Mouse (Mus musculus): ENCODE data around the gene Tcp11.
A peak's percentile ranks its signal among the peaks of the same experiment; 100 is the strongest.

Tcp11 gene

GRCm38 (mm10) chr17:28080045-28080816 lies at the start of gene Tcp11:
Gene Tcp11, minus strand, starts transcription at chr17:28080639.
- DNase-seq (ENCODE audit: low read depth): peak; percentile 72

GRCm38 (mm10) chr17:28129796-28130195 lies 49.4 kb upstream of the Tcp11 start:
- no peak for DNase-seq (ENCODE audit: low read depth)

DNA sequence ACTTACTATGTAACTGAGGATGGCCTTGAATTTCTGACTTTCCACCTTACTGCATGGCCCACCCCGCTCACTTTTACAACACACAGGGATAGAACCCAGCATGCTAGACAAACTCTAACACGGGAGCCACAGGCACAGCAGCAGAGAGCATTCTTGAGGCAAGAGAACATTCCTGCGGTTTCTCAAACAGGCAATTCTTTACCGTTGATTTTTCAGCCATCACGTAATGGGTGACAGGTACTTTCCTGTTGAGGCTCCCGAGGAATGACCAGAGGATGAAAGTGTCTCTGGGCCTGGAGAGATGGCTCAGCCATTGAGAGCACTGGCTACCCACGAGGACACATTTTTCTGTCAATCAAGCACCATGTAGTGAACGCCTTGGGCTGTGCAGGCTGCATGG lies 43.9 kb upstream of the Tcp11 start:
- no peak for DNase-seq (ENCODE audit: low read depth)

DNA sequence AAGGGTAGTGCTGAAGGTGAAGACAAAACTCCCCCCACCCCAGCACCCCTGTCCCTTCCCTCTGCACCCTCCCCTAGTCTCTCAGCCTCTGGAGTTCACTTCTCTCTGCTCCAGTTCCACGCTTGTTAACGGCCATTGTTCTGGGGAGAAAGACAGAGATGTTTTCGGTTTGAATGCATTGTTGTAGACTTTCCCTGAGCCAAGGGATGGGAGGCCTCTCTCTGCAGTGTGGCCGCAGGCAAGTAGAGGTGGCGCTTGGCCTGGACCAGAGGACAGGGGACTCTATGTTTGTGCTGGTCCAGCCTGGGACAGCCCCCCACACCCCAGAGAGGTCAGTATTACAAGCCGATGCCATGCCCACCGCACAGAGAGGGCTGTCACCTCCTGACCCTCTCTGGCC lies 43.2 kb upstream of the Tcp11 start:
- DNase-seq (ENCODE audit: low read depth): no peak

GRCm38 (mm10) chr17:28122949-28123348 lies 42.5 kb upstream of the Tcp11 start:
- DNase-seq (ENCODE audit: low read depth): no peak

GRCm38 (mm10) chr17:28120460-28120859 lies 40.0 kb upstream of the Tcp11 start:
- no peak for DNase-seq (ENCODE audit: low read depth)

GRCm38 (mm10) chr17:28117451-28118209 lies 37.2 kb upstream of the Tcp11 start:
- no peak for DNase-seq (ENCODE audit: low read depth)

GRCm38 (mm10) chr17:28116335-28116734 lies 35.9 kb upstream of the Tcp11 start:
- DNase-seq (ENCODE audit: low read depth): no peak

GRCm38 (mm10) chr17:28112266-28112665 lies 31.8 kb upstream of the Tcp11 start:
- no peak for DNase-seq (ENCODE audit: low read depth)

DNA sequence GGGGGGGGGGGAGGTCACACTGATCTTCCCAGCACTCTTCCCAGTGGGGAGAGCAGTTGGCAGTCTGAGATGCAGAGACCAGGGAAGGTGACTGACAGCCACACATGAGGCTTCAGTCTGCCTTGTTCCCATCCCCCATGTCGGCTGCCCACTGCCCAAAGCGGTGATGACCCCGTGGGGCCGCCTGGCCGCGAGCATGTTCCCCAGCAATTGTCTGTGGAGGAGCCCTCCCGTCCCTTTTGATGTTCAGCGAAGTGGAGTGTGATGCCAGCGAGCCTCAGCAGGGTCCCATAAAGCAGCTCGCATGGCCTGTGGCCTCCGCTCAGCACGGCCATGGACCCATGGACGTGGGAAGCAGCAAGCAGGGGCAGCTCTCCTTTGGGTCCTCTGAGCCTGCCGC lies 26.8 kb upstream of the Tcp11 start:
- no peak for DNase-seq (ENCODE audit: low read depth)

DNA sequence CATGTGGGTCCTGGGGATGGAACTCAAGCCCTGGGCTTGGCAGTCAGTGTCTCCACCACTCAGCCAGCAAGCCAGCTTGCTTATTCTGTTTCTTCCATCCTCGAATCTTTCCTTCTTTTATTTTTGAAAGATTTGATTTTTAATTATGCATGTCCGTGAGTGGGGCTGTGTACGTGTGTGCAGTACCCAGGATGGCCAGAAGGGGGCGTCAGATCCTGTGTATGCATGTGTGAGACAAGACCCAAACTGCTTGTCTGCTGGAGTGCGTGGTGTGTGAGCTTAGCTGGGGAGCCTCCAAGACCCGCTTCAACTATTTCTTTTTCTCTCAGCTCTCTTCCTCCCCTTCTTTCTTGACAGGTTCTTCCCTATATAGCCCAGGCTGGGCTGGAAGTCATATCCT lies 25.9 kb upstream of the Tcp11 start:
- no peak for DNase-seq (ENCODE audit: low read depth)

DNA sequence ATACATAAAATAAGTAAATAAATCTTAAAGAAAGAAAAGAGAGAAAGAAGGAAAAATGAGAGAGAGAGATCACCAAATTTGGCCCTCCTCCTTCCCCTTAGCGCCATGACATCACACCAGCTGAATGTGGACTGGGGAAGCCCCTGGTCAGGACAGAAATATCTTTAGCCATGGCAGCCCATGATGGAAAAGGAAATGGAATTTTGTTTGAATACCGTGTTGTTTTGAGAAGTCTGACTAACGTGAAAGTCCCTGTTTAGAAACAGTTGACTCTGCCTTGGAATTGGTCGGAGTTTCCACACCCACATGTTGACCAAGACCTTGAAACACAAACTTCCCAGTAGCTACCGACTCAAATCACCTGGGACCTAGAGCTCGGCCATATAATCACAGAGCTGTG lies 24.0 kb upstream of the Tcp11 start:
- DNase-seq (ENCODE audit: low read depth): no peak

DNA sequence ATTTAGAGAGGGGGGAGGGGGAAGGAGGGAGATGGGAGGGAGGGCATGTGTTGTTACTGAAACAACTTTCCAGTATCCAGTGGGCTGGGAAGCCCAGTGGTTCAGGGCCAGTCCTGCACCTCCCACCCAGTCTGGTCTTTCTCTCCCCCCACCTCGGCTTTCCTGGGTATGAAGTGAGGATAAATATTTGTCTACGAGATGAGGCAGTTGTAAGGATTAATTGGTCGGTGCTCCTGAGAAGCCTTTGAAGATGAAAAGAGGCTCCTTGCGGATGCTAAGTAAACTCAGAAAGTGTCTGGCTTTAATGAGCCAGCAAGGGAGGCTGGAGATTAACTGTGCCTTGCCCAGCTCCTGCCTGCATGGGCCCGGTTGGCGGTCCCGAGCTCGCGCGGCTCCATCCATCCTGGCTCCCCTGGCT lies 21.5 kb upstream of the Tcp11 start:
- no peak for DNase-seq (ENCODE audit: low read depth)

DNA sequence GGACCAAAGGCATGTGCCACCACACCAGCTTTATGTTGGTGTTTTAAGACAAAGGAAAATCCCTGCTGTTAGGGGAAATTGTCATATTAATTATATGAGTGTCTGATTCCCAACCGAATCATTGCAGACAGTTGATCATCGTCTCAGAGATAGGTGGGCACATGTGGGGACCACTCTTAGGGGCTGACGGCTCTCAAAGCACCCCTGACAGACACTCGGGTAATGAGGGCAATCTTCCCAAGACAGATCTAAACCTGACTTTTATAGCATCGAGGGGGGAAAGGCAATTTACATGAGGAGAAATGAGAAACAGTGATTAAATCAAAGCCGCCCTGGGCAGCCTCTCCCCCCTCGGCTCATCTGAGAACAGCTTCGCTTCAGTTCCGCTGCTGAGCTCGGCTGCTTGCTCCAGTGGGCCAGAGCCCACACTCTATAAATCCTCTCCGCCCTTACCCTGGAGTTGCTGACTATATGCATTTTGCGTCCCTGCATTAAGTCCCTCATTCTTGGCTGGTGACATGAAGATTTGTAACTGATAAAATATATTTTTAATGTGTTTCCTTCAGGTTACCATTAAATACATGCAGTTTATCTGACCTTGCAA lies 20.9 kb upstream of the Tcp11 start:
- no peak for DNase-seq (ENCODE audit: low read depth)

DNA sequence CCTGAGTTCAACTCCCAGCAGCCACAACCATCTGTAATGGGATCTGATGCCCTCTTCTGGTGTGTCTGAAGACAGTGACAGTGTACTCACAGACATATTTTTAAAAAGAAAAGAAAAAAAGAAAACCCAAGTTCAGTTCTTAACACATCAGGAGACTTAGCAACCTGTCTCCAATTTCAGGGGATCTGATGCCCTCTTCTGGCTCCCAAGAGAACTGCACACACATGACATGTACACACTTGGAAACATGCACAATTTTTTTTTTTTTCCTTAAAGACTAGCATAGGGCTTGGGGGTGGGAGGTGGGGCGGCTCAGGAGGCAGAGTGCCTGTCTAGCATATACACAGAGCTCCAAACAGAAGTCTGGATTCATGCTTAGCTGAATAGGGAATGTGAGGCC lies 20.2 kb upstream of the Tcp11 start:
- DNase-seq (ENCODE audit: low read depth): no peak

DNA sequence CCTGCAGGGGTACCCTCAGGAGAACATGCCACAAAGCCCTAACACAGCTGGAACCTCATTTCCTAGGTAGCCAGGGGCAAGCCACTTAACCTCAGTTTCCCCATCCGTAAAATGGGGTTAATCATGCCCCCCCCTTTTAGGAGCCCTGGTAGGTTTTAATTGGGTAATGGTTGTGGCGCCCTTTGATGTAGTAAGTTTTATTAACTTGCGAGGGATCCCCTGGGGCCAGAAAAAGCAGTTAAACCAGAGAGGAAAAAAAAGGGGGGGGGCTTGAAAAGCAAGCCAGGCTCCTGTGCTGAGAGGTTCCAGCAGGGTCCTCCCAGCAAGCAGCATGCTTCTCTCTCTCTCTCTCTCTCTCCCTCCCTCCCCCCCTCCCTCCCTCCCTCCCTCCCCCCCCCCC lies 18.6 kb upstream of the Tcp11 start:
- DNase-seq (ENCODE audit: low read depth): no peak

- DNase-seq (ENCODE audit: low read depth): no peak
These were observed 16.9 kb upstream of the Tcp11 start for GRCm38 (mm10) chr17:28097308-28097707.

- no peak for DNase-seq (ENCODE audit: low read depth)
These were observed 16.0 kb upstream of the Tcp11 start for GRCm38 (mm10) chr17:28096418-28096817.

DNA sequence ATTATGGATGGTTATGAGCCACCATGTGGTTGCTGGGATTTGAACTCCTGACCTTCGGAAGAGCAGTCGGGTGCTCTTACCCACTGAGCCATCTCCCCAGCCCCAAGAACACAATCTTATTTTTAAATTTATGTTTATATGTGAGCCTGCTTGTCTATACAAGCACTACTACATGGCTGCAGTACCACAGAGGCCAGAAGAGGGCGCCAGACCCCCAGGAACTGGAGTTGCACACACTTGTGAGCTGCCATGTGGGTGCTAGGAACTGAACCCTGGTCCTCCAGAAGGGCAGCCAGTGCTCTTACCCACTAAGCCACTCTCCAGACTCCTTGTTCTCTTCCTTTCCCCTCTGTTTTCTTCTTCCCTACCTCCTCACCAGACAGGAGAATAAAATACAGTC lies 13.4 kb upstream of the Tcp11 start:
- no peak for DNase-seq (ENCODE audit: low read depth)

DNA sequence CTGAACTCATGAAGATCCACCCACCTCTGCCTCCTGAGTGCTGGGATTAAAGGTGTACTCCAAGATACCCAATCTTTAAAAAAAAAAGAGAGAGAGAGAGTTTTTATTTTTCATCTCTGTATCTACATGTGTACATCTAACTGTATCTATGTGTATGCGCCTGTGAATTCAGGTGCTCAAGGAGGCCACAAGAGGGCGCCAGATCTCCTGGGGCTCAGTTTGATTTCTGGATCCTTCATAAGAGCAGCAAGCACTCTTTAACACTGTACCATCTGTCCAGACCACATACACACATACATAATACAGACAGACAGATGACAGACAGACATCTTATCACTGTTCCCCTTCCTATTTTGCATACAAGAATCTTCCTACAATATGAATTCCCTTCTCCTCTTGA lies 11.9 kb upstream of the Tcp11 start:
- DNase-seq (ENCODE audit: low read depth): no peak

DNA sequence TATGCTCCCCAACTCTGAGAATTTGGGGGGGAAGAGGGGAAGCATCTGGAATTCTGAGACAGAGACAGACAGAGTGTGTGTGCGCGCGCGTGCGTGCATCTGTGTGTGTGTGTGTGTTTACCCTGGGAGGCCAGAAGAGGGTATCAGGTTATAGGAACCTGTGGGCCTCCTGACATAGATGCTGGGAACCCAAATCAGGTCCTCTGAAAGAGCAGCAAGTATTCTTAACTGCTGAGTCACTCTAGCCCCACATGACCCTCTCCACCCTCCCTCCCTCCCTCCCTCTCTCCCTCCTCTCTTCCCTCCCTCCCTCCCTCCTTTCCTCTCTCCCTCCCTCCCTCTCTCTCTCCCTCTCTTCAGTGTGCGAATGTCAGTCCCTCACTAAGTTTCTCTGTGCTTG lies 8.3 kb upstream of the Tcp11 start:
- no peak for DNase-seq (ENCODE audit: low read depth)

DNA sequence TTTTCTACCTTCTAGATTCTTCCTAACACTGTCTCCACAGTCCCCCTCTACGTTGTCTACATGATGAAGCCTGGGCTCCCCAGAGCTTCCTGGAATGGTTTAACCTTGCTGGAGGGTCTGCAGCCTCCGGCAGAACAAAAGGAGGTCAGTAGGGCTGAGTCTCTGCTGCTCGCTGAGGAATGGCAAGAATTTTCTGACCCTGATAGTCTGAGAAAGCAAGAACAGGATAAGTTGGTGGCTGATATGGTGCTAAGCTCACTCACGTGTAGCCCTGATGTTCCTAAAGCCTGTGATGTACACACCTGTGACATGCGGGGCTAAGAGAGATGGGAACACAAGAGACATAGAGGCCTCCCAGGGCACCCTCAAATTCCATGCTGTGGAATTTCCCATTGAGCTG lies 7.0 kb upstream of the Tcp11 start:
- no peak for DNase-seq (ENCODE audit: low read depth)

- peak; percentile 89 for DNase-seq (ENCODE audit: low read depth)
These were observed 4.5 kb upstream of the Tcp11 start for GRCm38 (mm10) chr17:28084964-28085363.
